Mouse (Mus musculus): ENCODE results near the gene Krcc1.

Gene Krcc1

GRCm38 (mm10) chr6:71332236-71332965 is 60.9 kb downstream of the Krcc1 start:
- no peak for DNase-seq (ENCODE audit: low spot score)

DNA sequence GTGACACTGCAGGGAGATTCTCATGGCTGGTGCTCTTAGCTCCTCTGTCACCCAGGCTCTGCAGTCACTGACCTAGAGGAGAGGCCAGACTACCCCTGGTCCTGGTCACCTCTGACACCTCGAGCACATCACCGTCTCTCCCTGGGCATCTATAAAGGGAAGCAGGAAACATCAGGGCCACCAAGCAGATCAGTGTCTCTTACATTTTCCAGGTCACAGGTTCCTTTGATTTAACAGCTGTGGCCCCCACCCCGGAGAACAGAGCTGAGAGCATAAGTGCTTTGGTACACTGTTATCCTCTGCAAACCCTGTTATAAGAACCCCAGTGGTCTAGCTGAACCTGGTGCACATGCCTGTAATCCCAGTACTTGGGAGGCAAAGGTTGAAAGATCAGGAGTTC is 61.6 kb downstream of the Krcc1 start:
- DNase-seq (ENCODE audit: low spot score) = no peak

DNA sequence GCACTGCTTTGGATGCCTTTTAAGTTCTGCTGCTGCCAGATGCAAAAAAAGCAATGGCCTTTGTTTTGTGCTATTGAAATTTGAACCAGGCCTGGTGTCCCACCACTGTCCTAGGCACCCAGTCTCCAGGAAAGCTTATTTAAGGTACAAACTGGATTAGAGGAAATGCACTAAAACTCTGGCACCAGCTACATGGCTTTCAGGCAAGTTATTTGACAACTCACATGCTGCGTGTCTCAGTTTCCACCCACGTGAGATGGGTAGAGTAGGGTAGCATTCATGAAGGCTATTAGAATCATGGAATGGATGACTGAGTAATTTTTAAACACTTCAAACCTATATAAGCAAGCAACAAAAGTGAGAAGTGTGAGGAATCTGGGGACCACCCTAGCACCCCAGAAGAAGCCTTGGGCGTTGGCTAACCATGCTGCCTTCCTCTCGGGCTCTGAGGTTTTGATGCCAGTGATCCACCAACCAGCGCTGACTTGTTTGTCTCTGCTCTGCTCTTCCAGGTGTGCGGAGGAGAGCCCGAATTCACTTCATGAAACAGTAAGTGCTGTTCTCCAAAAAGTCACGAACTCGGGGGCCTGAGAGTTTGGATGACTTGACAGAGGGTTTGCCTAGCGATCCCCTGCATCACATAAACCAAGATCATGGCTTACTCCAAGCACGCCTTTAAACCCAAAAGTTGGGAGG is 62.2 kb downstream of the Krcc1 start:
- DNase-seq (ENCODE audit: low spot score) = no peak
